Mouse (Mus musculus) embryonic facial prominence, embryonic 10.5 days (tissue): ENCODE measurements around the gene Tbxa2r. TPM values are rescaled to one million over a fixed set of nuclear protein-coding genes. Genes with fewer than 3 reads are reported as not detected.

Experiments used
- DNase-seq: peaks from one replicate; pipeline ENCODE4 v3.0.0-alpha.2; 2017; ENCODE audit warnings: low spot score
- H3K27ac ChIP-seq: fragments of 300-500 bp; sonication (generic); replicated peaks from 2 replicates; pipeline ENCODE4 v1.5.1; 2016; ENCODE audit warnings: mild to moderate bottlenecking
- H3K27me3 ChIP-seq: fragments of 300-500 bp; sonication (generic); replicated peaks from 2 replicates; pipeline ENCODE4 v1.6.1; 2016; ENCODE audit warnings: low read depth, mild to moderate bottlenecking; ENCODE audit not compliant: poor library complexity, severe bottlenecking
- H3K36me3 ChIP-seq: fragments of 300-500 bp; sonication (generic); replicated peaks from 2 replicates; pipeline ENCODE4 v1.6.1; 2016; ENCODE audit warnings: mild to moderate bottlenecking, moderate library complexity
- H3K4me1 ChIP-seq: fragments of 300-500 bp; sonication (generic); 2 replicates; pipeline ENCODE4 v1.6.1; 2016
- H3K4me3 ChIP-seq: fragments of 300-500 bp; sonication (generic); 2 replicates; pipeline ENCODE4 v1.5.1; 2016; ENCODE audit warnings: mild to moderate bottlenecking, moderate library complexity
- H3K9me3 ChIP-seq: fragments of 300-500 bp; sonication (generic); 2 replicates; pipeline ENCODE4 v1.6.1; 2016; ENCODE audit warnings: mild to moderate bottlenecking
- WGBS: fragments of 180-500 bp; shearing (Covaris S2); methylation state at CpG from one replicate; pipeline ENCODE4 v1.1.7; 2016; 5-methylcytosine and 5-hydroxymethylcytosine counted together
- polyA plus RNA-seq: library from polyadenylated mRNA; unstranded; fragments of >200 nt; fragmentation: Nextera tagmentation; extraction: Ambion mirVana; gene quantifications from 2 replicates; pipeline ENCODE4 v1.2.1, GENCODE M21; 2016

The Tbxa2r gene
- polyA plus RNA-seq, 1 experiment from 2014 or later, result 3.6 TPM

- H3K4me3 ChIP-seq, result peak overlapping the region; percentile 44
These were observed 11.3 kb upstream of the Tbxa2r start for GRCm38 (mm10) chr10:81317273-81317672.

DNA sequence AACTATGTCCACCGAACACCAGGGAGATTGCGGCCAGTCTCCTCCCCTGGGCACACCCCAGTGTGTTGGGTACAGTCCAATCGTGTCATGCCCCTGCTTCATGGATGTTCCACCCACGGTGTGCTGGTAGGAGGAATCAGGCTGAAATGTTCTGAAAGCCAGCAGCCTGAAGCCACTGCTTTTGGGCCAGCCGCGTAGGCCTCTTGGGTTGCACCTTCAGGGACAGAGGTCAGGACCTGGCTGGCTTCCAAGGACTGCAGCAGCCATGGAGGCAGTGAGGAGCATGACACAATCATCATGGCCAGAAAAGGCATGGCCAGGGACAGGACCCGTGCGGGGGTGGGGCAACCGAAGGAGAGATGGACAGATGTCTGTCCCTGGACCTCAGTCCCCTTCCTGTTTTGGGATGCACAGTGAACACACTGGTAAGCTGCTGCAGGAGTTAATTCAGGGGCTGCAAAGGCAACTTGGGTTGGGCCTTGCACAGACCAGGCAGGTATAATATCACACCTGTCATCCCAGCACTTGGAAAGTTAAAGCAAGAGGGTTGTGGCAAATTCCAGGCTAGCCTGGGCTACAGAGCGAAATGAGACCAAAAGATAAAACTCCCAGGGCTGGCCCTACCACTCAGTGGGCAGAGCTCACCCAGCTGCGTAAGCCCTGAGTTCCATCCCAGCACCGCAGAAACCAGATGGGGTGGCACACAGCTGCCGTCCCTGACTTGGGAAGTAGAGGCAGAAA, 9.8 kb upstream of the Tbxa2r start:
- WGBS, result 91% methylated on average over 13 of the region's 13 CpGs
- peak overlapping the region; percentile 95; the same call in 1 of the 2 replicates for H3K27ac ChIP-seq
- H3K27me3 ChIP-seq, result 0 out of 2 replicates have a peak, but pooled peaks cover 6% of the 10 kb centered on the region
- peaks cover 55% of the 10 kb centered on the region for H3K4me1 ChIP-seq
- H3K9me3 ChIP-seq, result no peaks in the 10 kb centered on the region
- peaks cover 69% of the 10 kb centered on the region for H3K36me3 ChIP-seq
- peak overlapping the region; percentile 87 for H3K4me3 ChIP-seq
- DNase-seq, result no peak

More at GRCm38 (mm10) chr10:81317273-81317672, 11.3 kb upstream of the Tbxa2r start:
- H3K27ac ChIP-seq, result peak overlapping the region; percentile 63
- WGBS, result 7% methylated on average over 20 of the region's 20 CpGs
- no peaks in the 10 kb centered on the region for H3K9me3 ChIP-seq
- H3K4me1 ChIP-seq, result peaks cover 51% of the 10 kb centered on the region
- H3K36me3 ChIP-seq, result peaks cover 69% of the 10 kb centered on the region
- peak; percentile 69 for DNase-seq
- 0 out of 2 replicates have a peak, but pooled peaks cover 6% of the 10 kb centered on the region for H3K27me3 ChIP-seq

GRCm38 (mm10) chr10:81319330-81319699, 9.2 kb upstream of the Tbxa2r start:
- 0 out of 2 replicates have a peak, but pooled peaks cover 6% of the 10 kb centered on the region for H3K27me3 ChIP-seq
- peak overlapping the region; percentile 95 for H3K27ac ChIP-seq
- H3K4me3 ChIP-seq, result peak overlapping the region; percentile 87
- peak; percentile 31 for DNase-seq
- H3K36me3 ChIP-seq, result peaks cover 69% of the 10 kb centered on the region
- peaks cover 55% of the 10 kb centered on the region for H3K4me1 ChIP-seq
- no peaks in the 10 kb centered on the region for H3K9me3 ChIP-seq
- 39% methylated on average over 8 of the region's 8 CpGs for WGBS

GRCm38 (mm10) chr10:81319741-81320549, 8.6 kb upstream of the Tbxa2r start:
- 2% methylated on average over 38 of the region's 38 CpGs for WGBS
- H3K36me3 ChIP-seq, result peaks cover 69% of the 10 kb centered on the region
- no peaks in the 10 kb centered on the region for H3K9me3 ChIP-seq
- H3K27ac ChIP-seq, result peak overlapping the region; percentile 95
- H3K27me3 ChIP-seq, result 0 out of 2 replicates have a peak, but pooled peaks cover 6% of the 10 kb centered on the region
- peak; percentile 98 for DNase-seq
- H3K4me1 ChIP-seq, result peaks cover 55% of the 10 kb centered on the region
- peak overlapping the region; percentile 87 for H3K4me3 ChIP-seq

DNA sequence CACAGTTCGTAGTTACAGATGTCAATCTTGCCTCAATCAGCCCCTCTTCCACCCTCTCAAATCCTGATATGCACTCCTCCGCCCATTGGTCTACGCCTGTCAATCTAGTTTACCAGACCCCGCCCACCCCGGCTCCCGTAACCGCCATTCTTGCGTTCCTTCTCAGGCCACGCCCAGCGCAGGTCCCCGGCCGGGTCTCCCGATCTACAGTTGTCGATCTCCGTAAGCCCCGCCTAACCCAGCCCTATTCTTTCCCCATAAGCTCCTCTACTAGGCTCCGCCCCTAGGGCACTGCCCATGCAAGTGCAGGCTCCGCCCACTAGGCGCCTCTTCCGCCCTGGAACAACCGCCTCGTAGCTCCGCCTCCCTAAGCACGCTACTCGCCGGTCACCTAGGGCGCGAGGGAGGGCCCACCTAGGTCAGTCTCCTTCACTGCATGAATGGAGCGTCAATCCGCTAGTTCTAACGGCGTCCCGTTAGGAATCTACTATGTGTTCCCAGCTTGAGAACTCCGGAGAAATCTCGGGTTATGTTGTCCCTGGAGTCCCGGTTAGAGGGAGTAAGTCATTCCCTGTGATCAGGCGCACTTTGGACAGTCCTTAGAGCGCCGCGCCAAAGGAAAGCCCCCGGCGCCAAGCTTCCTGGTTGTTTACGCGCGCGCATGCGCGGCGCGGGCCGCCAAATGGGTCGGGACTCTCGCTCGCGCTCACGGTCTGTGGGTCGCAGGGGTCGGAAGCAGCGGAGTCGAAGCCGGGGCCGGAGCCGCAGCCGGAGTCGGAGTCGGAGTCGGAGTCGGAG, 7.8 kb upstream of the Tbxa2r start, which contains the start of gene Cactin:
Gene Cactin, plus strand, starts transcription at position 554 of the 798 bp plus-strand sequence.
- Histone ChIP-seq H3K9me3 (no peaks in the 10 kb centered on the region), H3K27me3 (0 out of 2 replicates have a peak, but pooled peaks cover 6% of the 10 kb centered on the region), H3K36me3 (peaks cover 69% of the 10 kb centered on the region), H3K4me3 (peak within 1 kb of the TSS; percentile 87), H3K4me1 (peaks cover 53% of the 10 kb centered on the region), H3K27ac (peak within 1 kb of the TSS; percentile 95)
- DNase-seq, result peak; percentile 100
- WGBS, result under 1% methylated on average over 68 of the region's 68 CpGs

DNA sequence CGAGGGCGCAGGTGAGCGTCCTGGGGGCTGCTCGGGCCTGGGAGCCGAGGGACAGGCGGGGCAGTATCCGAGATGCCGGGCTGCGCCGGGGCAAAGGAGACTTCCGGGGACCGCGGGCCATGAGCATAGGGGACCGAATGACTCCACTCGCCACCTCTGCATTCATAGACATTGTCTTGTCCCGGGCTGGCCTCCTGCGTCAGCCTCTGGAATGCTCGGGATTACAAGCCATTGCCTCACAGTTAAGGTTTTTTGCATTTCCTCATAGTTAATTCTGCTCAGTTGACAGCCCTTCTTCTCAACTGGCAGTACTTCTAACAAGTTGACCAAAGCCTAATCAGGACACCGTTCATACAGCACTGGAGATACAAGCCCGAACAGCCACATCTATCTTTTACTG, 7.1 kb upstream of the Tbxa2r start:
- H3K27me3 ChIP-seq, result no peaks in the 10 kb centered on the region
- 3% methylated on average over 20 of the region's 20 CpGs for WGBS
- DNase-seq, result no peak
- H3K9me3 ChIP-seq, result no peaks in the 10 kb centered on the region
- peak overlapping the region; percentile 95 for H3K27ac ChIP-seq
- peaks cover 69% of the 10 kb centered on the region for H3K36me3 ChIP-seq
- H3K4me3 ChIP-seq, result peak overlapping the region; percentile 87
- peaks cover 47% of the 10 kb centered on the region for H3K4me1 ChIP-seq

DNA sequence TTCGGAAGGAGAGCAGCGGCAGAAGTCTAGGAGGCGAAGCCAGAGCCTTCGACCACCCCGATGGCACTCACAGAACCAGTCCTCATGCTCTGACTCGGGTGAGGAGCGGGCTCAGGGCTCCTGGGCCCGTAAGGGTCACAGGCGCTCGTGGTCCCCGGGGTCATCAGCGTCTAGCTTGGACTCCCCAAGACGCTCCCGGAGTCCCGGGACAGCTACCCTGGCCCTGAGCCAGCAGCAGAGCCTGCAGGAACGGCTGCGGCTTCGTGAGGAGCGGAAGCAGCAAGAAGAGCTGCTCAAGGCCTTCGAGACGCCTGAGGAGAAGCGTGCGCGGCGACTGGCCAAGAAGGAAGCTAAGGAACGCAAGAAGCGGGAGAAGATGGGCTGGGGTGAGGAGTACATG, 6.1 kb upstream of the Tbxa2r start:
- Histone ChIP-seq H3K27ac (no peak overlapping the region), H3K9me3 (no peaks in the 10 kb centered on the region), H3K36me3 (peaks cover 69% of the 10 kb centered on the region), H3K4me3 (peak overlapping the region; percentile 87), H3K4me1 (peaks cover 44% of the 10 kb centered on the region), H3K27me3 (no peaks in the 10 kb centered on the region)
- 95% methylated on average over 27 of the region's 27 CpGs for WGBS
- no peak for DNase-seq

DNA sequence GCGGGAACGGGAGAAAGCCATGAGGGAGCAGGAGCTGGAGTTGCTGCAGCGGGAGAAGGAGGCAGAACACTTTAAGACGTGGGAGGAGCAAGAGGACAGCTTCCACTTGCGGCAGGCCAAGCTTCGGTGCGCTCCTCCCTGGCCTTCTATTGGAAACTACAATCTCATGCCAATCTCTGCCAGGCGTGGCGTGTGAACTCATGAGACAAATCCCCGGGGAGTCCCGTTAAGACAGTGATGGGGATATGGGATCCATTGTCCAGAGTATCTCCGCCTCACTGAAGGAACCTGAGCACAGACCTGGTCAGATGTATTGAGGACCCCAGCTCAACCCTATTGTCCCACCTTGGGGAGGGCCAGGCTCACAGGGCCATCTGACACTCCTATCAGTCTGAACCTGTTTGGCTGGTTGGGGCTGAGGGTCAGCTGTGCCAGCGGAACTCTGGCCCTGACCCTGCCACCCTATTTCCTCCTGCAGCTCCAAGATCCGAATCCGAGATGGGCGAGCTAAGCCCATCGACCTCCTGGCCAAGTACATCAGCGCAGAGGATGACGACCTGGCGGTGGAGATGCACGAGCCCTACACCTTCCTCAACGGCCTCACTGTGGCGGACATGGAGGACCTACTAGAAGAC, 5.3 kb upstream of the Tbxa2r start:
- peak overlapping the region; percentile 87; the same call in 1 of the 2 replicates for H3K4me3 ChIP-seq
- H3K27me3 ChIP-seq, result no peaks in the 10 kb centered on the region
- no peak for DNase-seq
- WGBS, result 94% methylated on average over 23 of the region's 23 CpGs
- peaks cover 68% of the 10 kb centered on the region for H3K36me3 ChIP-seq
- peaks cover 43% of the 10 kb centered on the region for H3K4me1 ChIP-seq
- H3K9me3 ChIP-seq, result no peaks in the 10 kb centered on the region
- no peak overlapping the region for H3K27ac ChIP-seq

GRCm38 (mm10) chr10:81323791-81324530, 4.6 kb upstream of the Tbxa2r start:
- H3K4me1 ChIP-seq, result peaks cover 43% of the 10 kb centered on the region
- peaks cover 68% of the 10 kb centered on the region for H3K36me3 ChIP-seq
- H3K27ac ChIP-seq, result no peak overlapping the region

DNA sequence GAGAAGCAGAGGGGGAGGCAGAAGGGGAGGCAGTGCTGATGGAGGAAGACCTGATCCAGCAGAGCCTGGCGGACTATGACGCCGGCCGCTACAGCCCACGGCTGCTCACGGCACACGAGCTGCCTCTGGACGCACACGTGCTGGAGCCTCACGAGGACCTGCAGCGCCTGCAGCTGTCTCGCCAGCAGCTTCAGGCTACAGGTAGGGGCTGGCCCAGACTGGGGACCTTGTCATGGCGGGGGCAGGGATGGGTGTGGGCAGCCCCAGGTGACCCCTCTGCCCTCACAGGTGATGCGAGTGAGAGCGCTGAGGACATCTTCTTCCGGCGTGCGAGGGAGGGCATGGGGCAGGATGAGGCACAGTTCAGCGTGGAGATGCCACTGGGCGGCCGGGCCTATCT, 3.4 kb upstream of the Tbxa2r start:
- Histone ChIP-seq H3K36me3 (peaks cover 69% of the 10 kb centered on the region), H3K4me3 (no peak overlapping the region), H3K9me3 (no peaks in the 10 kb centered on the region), H3K4me1 (peaks cover 44% of the 10 kb centered on the region), H3K27ac (no peak overlapping the region), H3K27me3 (peaks cover 4% of the 10 kb centered on the region; the same call in 1 of the 2 replicates)
- DNase-seq, result no peak
- 95% methylated on average over 21 of the region's 21 CpGs for WGBS

More at GRCm38 (mm10) chr10:81323791-81324530, 4.6 kb upstream of the Tbxa2r start:
- Histone ChIP-seq H3K9me3 (no peaks in the 10 kb centered on the region), H3K4me3 (peak overlapping the region; percentile 14), H3K27me3 (no peaks in the 10 kb centered on the region)
- no peak for DNase-seq
- 94% methylated on average over 18 of the region's 18 CpGs for WGBS

DNA sequence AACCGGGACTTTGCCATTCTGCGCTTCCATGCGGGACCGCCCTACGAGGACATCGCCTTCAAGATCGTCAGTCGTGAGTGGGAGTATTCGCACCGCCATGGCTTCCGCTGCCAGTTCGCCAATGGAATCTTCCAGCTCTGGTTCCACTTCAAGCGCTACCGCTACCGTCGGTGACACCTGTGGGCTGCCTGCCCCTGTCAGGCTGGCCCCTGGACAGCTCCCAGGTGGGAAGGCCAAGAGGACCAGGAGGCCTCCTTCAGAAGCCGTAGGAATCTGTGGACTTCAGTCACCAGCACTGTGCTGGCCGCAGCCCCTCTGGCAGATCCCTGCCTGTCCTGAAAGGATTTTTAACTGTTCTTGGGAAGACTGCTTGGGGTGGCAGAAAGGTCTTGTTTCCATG, 2.8 kb upstream of the Tbxa2r start:
- Histone ChIP-seq H3K9me3 (no peaks in the 10 kb centered on the region), H3K4me3 (no peak overlapping the region), H3K36me3 (peaks cover 69% of the 10 kb centered on the region), H3K27me3 (peaks cover 10% of the 10 kb centered on the region; the same call in 1 of the 2 replicates), H3K27ac (no peak overlapping the region), H3K4me1 (peaks cover 44% of the 10 kb centered on the region)
- 94% methylated on average over 18 of the region's 18 CpGs for WGBS
- DNase-seq, result no peak
